Mouse (Mus musculus): ENCODE measurements at regions not wholly inside any gene's neighbourhood (a gene's known extent, or its start where the extent isn't known, plus 50 kb on each side); places are given as distances from the start of the nearest gene placed in this dataset.
A peak's percentile ranks its signal among the peaks of the same experiment; 100 is the strongest.

- DNase-seq, result no peak
These were observed 98.4 kb downstream of the Akap11 start for GRCm38 (mm10) chr14:78438064-78438677.

- peak; percentile 13 for DNase-seq
These were observed 100.0 kb downstream of the Akap11 start for GRCm38 (mm10) chr14:78436586-78436985.

- DNase-seq, result no peak
These were observed 100.6 kb downstream of the Akap11 start for GRCm38 (mm10) chr14:78435982-78436381.

GRCm38 (mm10) chr14:78435561-78435960, 101.0 kb downstream of the Akap11 start:
- DNase-seq, result no peak

- DNase-seq, result no peak
These were observed 101.9 kb downstream of the Akap11 start for GRCm38 (mm10) chr14:78434753-78435152.

- no peak for DNase-seq
These were observed 102.5 kb downstream of the Akap11 start for GRCm38 (mm10) chr14:78434126-78434525.

GRCm38 (mm10) chr14:78432471-78432870, 104.1 kb downstream of the Akap11 start:
- no peak for DNase-seq

GRCm38 (mm10) chr14:78431931-78432330, 104.7 kb downstream of the Akap11 start:
- DNase-seq, result no peak

- DNase-seq, result no peak
These were observed 105.2 kb downstream of the Akap11 start for GRCm38 (mm10) chr14:78431406-78431805.

- DNase-seq, result no peak
These were observed 108.2 kb downstream of the Akap11 start for GRCm38 (mm10) chr14:78428233-78429019.

GRCm38 (mm10) chr14:78427062-78427461, 109.5 kb downstream of the Akap11 start:
- no peak for DNase-seq

GRCm38 (mm10) chr14:78422601-78423000, 114.0 kb downstream of the Akap11 start:
- no peak for DNase-seq

GRCm38 (mm10) chr14:78420966-78421365, 113.1 kb upstream of the Tnfsf11 start:
- DNase-seq, result no peak

GRCm38 (mm10) chr14:78420176-78420575, 112.3 kb upstream of the Tnfsf11 start:
- DNase-seq, result no peak

GRCm38 (mm10) chr14:78405568-78405967, 97.7 kb upstream of the Tnfsf11 start:
- no peak for DNase-seq

GRCm38 (mm10) chr14:78397914-78398313, 90.1 kb upstream of the Tnfsf11 start:
- DNase-seq, result no peak

- DNase-seq, result no peak
These were observed 87.8 kb upstream of the Tnfsf11 start for GRCm38 (mm10) chr14:78395631-78396030.

GRCm38 (mm10) chr14:78387011-78387410, 79.2 kb upstream of the Tnfsf11 start:
- no peak for DNase-seq

- no peak for DNase-seq
These were observed 76.5 kb upstream of the Tnfsf11 start for GRCm38 (mm10) chr14:78384370-78384769.

GRCm38 (mm10) chr14:78383256-78383709, 75.4 kb upstream of the Tnfsf11 start:
- DNase-seq, result peak; percentile 58

- DNase-seq, result no peak
These were observed 72.2 kb upstream of the Tnfsf11 start for GRCm38 (mm10) chr14:78380011-78380410.

GRCm38 (mm10) chr14:78376591-78376990, 68.7 kb upstream of the Tnfsf11 start:
- no peak for DNase-seq

GRCm38 (mm10) chr14:78375746-78376495, 68.1 kb upstream of the Tnfsf11 start:
- DNase-seq, result no peak

- no peak for DNase-seq
These were observed 64.3 kb upstream of the Tnfsf11 start for GRCm38 (mm10) chr14:78372102-78372501.
